Mouse (Mus musculus): ENCODE results near the gene Litaf. TPM values are rescaled to one million over a fixed set of nuclear protein-coding genes. Genes with fewer than 3 reads are reported as not detected.

The Litaf gene
- total and polyA plus RNA-seq, 3 experiments, result 25.7 to 50.1 TPM; not detected in 1

GRCm38 (mm10) chr16:11043239-11043638 is 22.7 kb downstream of the Litaf start:
- no peaks in the 10 kb centered on the region for H3K79me2 ChIP-seq (ENCODE audit: control insufficient read depth, insufficient read depth, low read length, poor library complexity)
- H3K27ac ChIP-seq (ENCODE audit: control insufficient read depth, low read depth, low read length), result no peak overlapping the region
- TF ChIP-seq USF2 (IDR thresholded peaks at IDR 0.05; ENCODE audit: borderline replicate concordance in 1 of 2, insufficient read depth in 1 of 2, low read depth in 1 of 2, low read length in 2 of 2) (no peak), CTCF (IDR thresholded peaks at IDR 0.05 in 2 of 3, conservative IDR thresholded peaks at IDR 0.05 in 1 of 3; ENCODE audit: control insufficient read depth in 1 of 3, insufficient read depth in 1 of 3, low read depth in 2 of 3, low read length in 3 of 3, poor library complexity in 1 of 3, severe bottlenecking in 1 of 3) (no peak), GATA1 (IDR thresholded peaks at IDR 0.05; ENCODE audit: low read depth, low read length) (no peak), SMC3 (IDR thresholded peaks at IDR 0.05; ENCODE audit: low read depth, low read length) (no peak), TCF12 (IDR thresholded peaks at IDR 0.05; ENCODE audit: low read depth, low read length) (no peak), RAD21 (IDR thresholded peaks at IDR 0.05; ENCODE audit: low read depth, low read length) (no peak), MAFK (IDR thresholded peaks at IDR 0.05; ENCODE audit: borderline replicate concordance, low read depth, low read length) (no peak), KAT2A (conservative IDR thresholded peaks at IDR 0.05; ENCODE audit: low read depth, low read length) (no peak), POLR2A (IDR thresholded peaks at IDR 0.05; ENCODE audit: control insufficient read depth in 1 of 2, insufficient read depth in 1 of 2, low read depth in 1 of 2, low read length in 2 of 2, poor library complexity in 1 of 2) (no peak), MAX (IDR thresholded peaks at IDR 0.05; ENCODE audit: low read length) (no peak), CHD2 (IDR thresholded peaks at IDR 0.05; ENCODE audit: low read length) (no peak), NRF1 (IDR thresholded peaks at IDR 0.05; ENCODE audit: insufficient read depth, low read depth, low read length, poor library complexity, severe bottlenecking) (no peak), JUND (IDR thresholded peaks at IDR 0.05; ENCODE audit: low read depth, low read length) (no peak), E2F4 (IDR thresholded peaks at IDR 0.05; ENCODE audit: borderline replicate concordance, low read depth, low read length) (no peak), RCOR1 (IDR thresholded peaks at IDR 0.05; ENCODE audit: low read depth, low read length) (no peak), ELF1 (IDR thresholded peaks at IDR 0.05; ENCODE audit: low read depth, low read length) (no peak), MAZ (IDR thresholded peaks at IDR 0.05; ENCODE audit: low read depth, low read length) (no peak), ZMIZ1 (IDR thresholded peaks at IDR 0.05; ENCODE audit: low read depth, low read length) (no peak)
- no peaks in the 10 kb centered on the region for H3K4me1 ChIP-seq (ENCODE audit: control insufficient read depth in 1 of 2, insufficient read depth in 2 of 2, low read length in 2 of 2)
- no peaks in the 10 kb centered on the region for H3K36me3 ChIP-seq (ENCODE audit: control insufficient read depth in 1 of 2, insufficient read depth in 2 of 2, low read length in 2 of 2)
- H3K9ac ChIP-seq (ENCODE audit: control insufficient read depth, low read depth, low read length, poor library complexity, severe bottlenecking), result no peak overlapping the region
- no peak overlapping the region for H3K4me3 ChIP-seq (ENCODE audit: control insufficient read depth in 1 of 2, insufficient read depth in 1 of 2, low read depth in 2 of 2, low read length in 2 of 2)
- peaks cover 0 to 3% of the 10 kb centered on the region in 2 experiments; a peak in 2 of 4 replicates for H3K27me3 ChIP-seq (ENCODE audit: control insufficient read depth in 1 of 2, insufficient read depth in 2 of 2, low read length in 2 of 2)
- no peak for DNase-seq (ENCODE audit: low read depth, low spot score)
- H3K9me3 ChIP-seq (replicated peaks; ENCODE audit: insufficient read depth, low read length), result no peaks in the 10 kb centered on the region

GRCm38 (mm10) chr16:11040603-11041002 is 25.4 kb downstream of the Litaf start:
- Histone ChIP-seq H3K27ac (ENCODE audit: control insufficient read depth, low read depth, low read length) (no peak overlapping the region), H3K4me1 (ENCODE audit: control insufficient read depth in 1 of 2, insufficient read depth in 2 of 2, low read length in 2 of 2) (no peaks in the 10 kb centered on the region), H3K4me3 (ENCODE audit: control insufficient read depth in 1 of 2, insufficient read depth in 1 of 2, low read depth in 2 of 2, low read length in 2 of 2) (no peak overlapping the region), H3K79me2 (ENCODE audit: control insufficient read depth, insufficient read depth, low read length, poor library complexity) (no peaks in the 10 kb centered on the region), H3K9ac (ENCODE audit: control insufficient read depth, low read depth, low read length, poor library complexity, severe bottlenecking) (no peak overlapping the region), H3K9me3 (replicated peaks; ENCODE audit: insufficient read depth, low read length) (no peaks in the 10 kb centered on the region), H3K36me3 (ENCODE audit: control insufficient read depth in 1 of 2, insufficient read depth in 2 of 2, low read length in 2 of 2) (no peaks in the 10 kb centered on the region), H3K27me3 (ENCODE audit: control insufficient read depth in 1 of 2, insufficient read depth in 2 of 2, low read length in 2 of 2) (peaks cover 0 to 3% of the 10 kb centered on the region in 2 experiments; a peak in 2 of 4 replicates)
- DNase-seq (ENCODE audit: low read depth, low spot score), result no peak
- TF ChIP-seq BHLHE40 (IDR thresholded peaks at IDR 0.05; ENCODE audit: borderline replicate concordance, low read depth, low read length) (no peak), GATA1 (IDR thresholded peaks at IDR 0.05; ENCODE audit: low read depth, low read length) (no peak), ZC3H11A (IDR thresholded peaks at IDR 0.05; ENCODE audit: low read depth, low read length) (no peak), UBTF (IDR thresholded peaks at IDR 0.05; ENCODE audit: borderline replicate concordance, insufficient read depth, low read depth, low read length) (no peak), SIN3A (IDR thresholded peaks at IDR 0.05; ENCODE audit: low read length) (no peak), TBP (IDR thresholded peaks at IDR 0.05; ENCODE audit: low read depth, low read length) (no peak), EP300 (IDR thresholded peaks at IDR 0.05; ENCODE audit: low read depth in 1 of 2, low read length in 2 of 2) (no peak), POLR2AphosphoS5 (IDR thresholded peaks at IDR 0.05; ENCODE audit: borderline replicate concordance, low read depth, low read length) (no peak), GABPA (IDR thresholded peaks at IDR 0.05; ENCODE audit: low read depth, low read length) (no peak)

Data from MEL (cell line).